Mouse (Mus musculus): Measurements from ENCODE around the gene Ncf1. TPM values are rescaled to one million over a fixed set of nuclear protein-coding genes. Genes with fewer than 3 reads are reported as not detected.

Ncf1 gene
- 7.2 TPM in 2 replicates for polyA plus RNA-seq (2014; fragmentation: Nextera tagmentation; extraction: Ambion mirVana)

DNA sequence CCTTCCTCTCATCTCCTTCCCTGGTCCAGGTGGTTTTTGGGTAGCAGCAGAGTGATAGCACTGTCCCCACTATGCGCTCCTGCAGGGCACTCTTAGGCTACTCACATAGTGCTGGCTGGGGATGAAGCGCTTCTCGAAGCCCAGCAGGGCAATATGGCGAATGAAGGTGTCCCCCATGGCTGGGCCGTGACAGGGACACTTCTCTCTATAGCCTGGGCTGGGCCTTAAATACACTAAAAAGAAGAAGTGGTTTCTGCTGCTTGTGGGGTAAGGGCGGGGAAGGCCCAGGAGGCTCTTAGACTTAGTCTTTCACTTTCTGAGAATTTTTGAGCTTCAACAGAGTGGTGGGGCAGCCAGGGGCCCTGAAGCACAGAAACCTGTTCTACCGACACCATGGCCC lies at the start of gene Ncf1:
Gene Ncf1, minus strand, starts transcription at position 235 of the 400 bp plus-strand sequence.
- H3K27me3 ChIP-seq (replicated peaks; ENCODE audit: control insufficient read depth, insufficient read depth, low read length), result no peaks in the 10 kb centered on the region
- no peak within 1 kb of the TSS for H3K9ac ChIP-seq (ENCODE audit: low read depth, low read length)
- H3K4me1 ChIP-seq (ENCODE audit: control insufficient read depth, insufficient read depth, low read length), result peaks cover 4% of the 10 kb centered on the region; the same call in 1 of the 2 replicates
- H3K4me2 ChIP-seq (ENCODE audit: low read depth, low read length), result no peak within 1 kb of the TSS
- DNase-seq (ENCODE audit: low spot score) (no peak), ATAC-seq (ENCODE audit: low read depth) (no peak)
- 81% methylated on average over 7 of the region's 7 CpGs for WGBS
- no peak within 1 kb of the TSS for H3K27ac ChIP-seq (replicated peaks; ENCODE audit: low read depth, low read length)
- H3K36me3 ChIP-seq (ENCODE audit: control insufficient read depth, insufficient read depth, low read length), result no peaks in the 10 kb centered on the region
- no peak within 1 kb of the TSS for H3K4me3 ChIP-seq (ENCODE audit: low read depth, low read length)
- H3K9me3 ChIP-seq (ENCODE audit: control insufficient read depth, low read length), result no peaks in the 10 kb centered on the region

DNA sequence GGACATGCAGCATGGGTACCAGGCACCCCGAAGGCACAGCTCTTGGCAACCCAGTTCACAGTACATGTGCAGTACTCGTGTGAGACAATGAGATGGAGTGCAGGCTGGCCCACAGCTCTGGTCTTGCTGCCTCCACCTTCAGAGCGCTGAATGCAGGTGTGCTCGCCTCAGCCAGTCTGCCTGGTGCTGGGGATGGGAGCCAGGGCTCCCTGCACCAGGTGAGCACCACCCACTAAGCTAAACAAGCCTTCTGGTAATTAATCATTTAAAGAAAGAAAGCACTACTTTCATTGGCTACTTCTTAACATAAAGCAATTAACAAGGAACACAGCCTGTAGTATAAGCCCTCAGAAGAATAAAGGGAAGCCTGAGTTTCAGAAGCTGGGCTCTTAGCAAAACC lies 47.7 kb upstream of the Ncf1 start:
- Histone ChIP-seq H3K4me3 (ENCODE audit: low read depth, low read length) (no peak overlapping the region), H3K36me3 (ENCODE audit: control insufficient read depth, insufficient read depth, low read length) (peaks cover 96% of the 10 kb centered on the region), H3K27me3 (replicated peaks; ENCODE audit: control insufficient read depth, insufficient read depth, low read length) (no peaks in the 10 kb centered on the region), H3K9me3 (ENCODE audit: control insufficient read depth, low read length) (no peaks in the 10 kb centered on the region), H3K4me2 (ENCODE audit: low read depth, low read length) (no peak overlapping the region), H3K4me1 (ENCODE audit: control insufficient read depth, insufficient read depth, low read length) (no peaks in the 10 kb centered on the region), H3K27ac (replicated peaks; ENCODE audit: low read depth, low read length) (no peak overlapping the region), H3K9ac (ENCODE audit: low read depth, low read length) (no peak overlapping the region)
- DNase-seq (ENCODE audit: low spot score), result no peak
- ATAC-seq (ENCODE audit: low read depth), result no peak
- 83% methylated on average over 4 of the region's 4 CpGs for WGBS

DNA sequence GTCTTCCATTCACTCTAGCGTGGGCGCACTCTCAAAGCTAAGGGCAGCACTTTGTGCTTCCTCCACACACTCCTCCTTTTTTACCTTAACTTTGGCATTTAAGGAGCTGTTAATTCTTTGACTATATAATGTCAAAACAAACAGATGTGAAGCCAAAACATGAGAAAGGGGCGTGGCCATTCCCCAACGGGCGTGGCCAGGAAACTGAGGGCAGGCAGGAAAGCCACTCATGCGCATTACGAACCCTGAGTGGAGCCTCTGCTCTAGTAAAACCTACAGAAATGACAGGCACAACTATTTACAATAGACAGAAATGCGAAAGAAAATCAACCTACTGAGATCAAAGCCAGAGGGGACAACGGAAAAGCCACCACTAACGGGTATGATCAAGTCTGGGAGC lies 46.1 kb upstream of the Ncf1 start:
- H3K9ac ChIP-seq (ENCODE audit: low read depth, low read length), result no peak overlapping the region
- H3K27me3 ChIP-seq (replicated peaks; ENCODE audit: control insufficient read depth, insufficient read depth, low read length), result no peaks in the 10 kb centered on the region
- no peaks in the 10 kb centered on the region for H3K9me3 ChIP-seq (ENCODE audit: control insufficient read depth, low read length)
- no peaks in the 10 kb centered on the region for H3K4me1 ChIP-seq (ENCODE audit: control insufficient read depth, insufficient read depth, low read length)
- no peak for DNase-seq (ENCODE audit: low spot score)
- ATAC-seq (ENCODE audit: low read depth), result no peak
- no peak overlapping the region for H3K27ac ChIP-seq (replicated peaks; ENCODE audit: low read depth, low read length)
- H3K4me2 ChIP-seq (ENCODE audit: low read depth, low read length), result no peak overlapping the region
- peaks cover 98% of the 10 kb centered on the region for H3K36me3 ChIP-seq (ENCODE audit: control insufficient read depth, insufficient read depth, low read length)
- no peak overlapping the region for H3K4me3 ChIP-seq (ENCODE audit: low read depth, low read length)
- 88% methylated on average over 10 of the region's 10 CpGs for WGBS

- no peak overlapping the region for H3K4me2 ChIP-seq (ENCODE audit: low read depth, low read length)
- H3K4me1 ChIP-seq (ENCODE audit: control insufficient read depth, insufficient read depth, low read length), result no peaks in the 10 kb centered on the region
- no peaks in the 10 kb centered on the region for H3K9me3 ChIP-seq (ENCODE audit: control insufficient read depth, low read length)
- no peak overlapping the region for H3K9ac ChIP-seq (ENCODE audit: low read depth, low read length)
- H3K4me3 ChIP-seq (ENCODE audit: low read depth, low read length), result no peak overlapping the region
- DNase-seq (ENCODE audit: low spot score) (no peak), ATAC-seq (ENCODE audit: low read depth) (no peak)
- no peaks in the 10 kb centered on the region for H3K27me3 ChIP-seq (replicated peaks; ENCODE audit: control insufficient read depth, insufficient read depth, low read length)
- peaks cover 98% of the 10 kb centered on the region for H3K36me3 ChIP-seq (ENCODE audit: control insufficient read depth, insufficient read depth, low read length)
- H3K27ac ChIP-seq (replicated peaks; ENCODE audit: low read depth, low read length), result no peak overlapping the region
- 85% methylated on average over 11 of the region's 11 CpGs for WGBS
These were observed 45.6 kb upstream of the Ncf1 start for GRCm38 (mm10) chr5:134275021-134275420.

- ATAC-seq (ENCODE audit: low read depth), result no peak
- H3K4me2 ChIP-seq (ENCODE audit: low read depth, low read length), result no peak overlapping the region
- 87% methylated on average over 8 of the region's 8 CpGs for WGBS
- no peaks in the 10 kb centered on the region for H3K4me1 ChIP-seq (ENCODE audit: control insufficient read depth, insufficient read depth, low read length)
- no peak overlapping the region for H3K9ac ChIP-seq (ENCODE audit: low read depth, low read length)
- H3K36me3 ChIP-seq (ENCODE audit: control insufficient read depth, insufficient read depth, low read length), result peaks cover 98% of the 10 kb centered on the region
- DNase-seq (ENCODE audit: low spot score), result no peak
- H3K9me3 ChIP-seq (ENCODE audit: control insufficient read depth, low read length), result no peaks in the 10 kb centered on the region
- no peak overlapping the region for H3K27ac ChIP-seq (replicated peaks; ENCODE audit: low read depth, low read length)
- H3K4me3 ChIP-seq (ENCODE audit: low read depth, low read length), result no peak overlapping the region
- H3K27me3 ChIP-seq (replicated peaks; ENCODE audit: control insufficient read depth, insufficient read depth, low read length), result no peaks in the 10 kb centered on the region
These were observed 44.3 kb upstream of the Ncf1 start for GRCm38 (mm10) chr5:134273761-134274160.

GRCm38 (mm10) chr5:134272761-134273160 lies 43.3 kb upstream of the Ncf1 start:
- no peak overlapping the region for H3K9ac ChIP-seq (ENCODE audit: low read depth, low read length)
- H3K4me2 ChIP-seq (ENCODE audit: low read depth, low read length), result no peak overlapping the region
- DNase-seq (ENCODE audit: low spot score) (no peak), ATAC-seq (ENCODE audit: low read depth) (no peak)
- no peaks in the 10 kb centered on the region for H3K9me3 ChIP-seq (ENCODE audit: control insufficient read depth, low read length)
- H3K27me3 ChIP-seq (replicated peaks; ENCODE audit: control insufficient read depth, insufficient read depth, low read length), result no peaks in the 10 kb centered on the region
- no peak overlapping the region for H3K27ac ChIP-seq (replicated peaks; ENCODE audit: low read depth, low read length)
- H3K4me1 ChIP-seq (ENCODE audit: control insufficient read depth, insufficient read depth, low read length), result no peaks in the 10 kb centered on the region
- WGBS, result 65% methylated on average over 11 of the region's 11 CpGs
- H3K36me3 ChIP-seq (ENCODE audit: control insufficient read depth, insufficient read depth, low read length), result peaks cover 99% of the 10 kb centered on the region
- H3K4me3 ChIP-seq (ENCODE audit: low read depth, low read length), result no peak overlapping the region

DNA sequence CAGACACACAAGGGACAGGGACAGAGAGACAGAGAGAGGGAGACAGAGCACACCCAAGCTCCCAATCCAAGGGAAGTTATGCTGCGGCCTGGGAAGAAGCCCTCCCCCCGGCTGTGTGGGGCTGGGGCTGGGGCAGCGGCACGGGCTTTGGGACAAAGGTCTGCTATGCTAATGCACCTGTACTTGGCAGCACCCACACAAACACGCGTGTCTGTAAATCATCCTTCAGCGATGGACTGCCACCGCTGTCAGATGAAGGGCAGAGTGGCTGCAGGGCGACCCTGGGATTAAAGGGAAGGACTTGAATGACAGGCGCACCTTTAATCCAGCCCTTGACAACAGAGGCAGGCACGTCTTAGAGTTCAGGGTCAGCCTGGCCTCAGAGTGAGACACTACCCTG lies 42.0 kb upstream of the Ncf1 start:
- no peaks in the 10 kb centered on the region for H3K9me3 ChIP-seq (ENCODE audit: control insufficient read depth, low read length)
- DNase-seq (ENCODE audit: low spot score), result no peak
- H3K4me2 ChIP-seq (ENCODE audit: low read depth, low read length), result no peak overlapping the region
- no peak overlapping the region for H3K9ac ChIP-seq (ENCODE audit: low read depth, low read length)
- no peaks in the 10 kb centered on the region for H3K27me3 ChIP-seq (replicated peaks; ENCODE audit: control insufficient read depth, insufficient read depth, low read length)
- 80% methylated on average over 11 of the region's 11 CpGs for WGBS
- no peak overlapping the region for H3K27ac ChIP-seq (replicated peaks; ENCODE audit: low read depth, low read length)
- peaks cover 99% of the 10 kb centered on the region for H3K36me3 ChIP-seq (ENCODE audit: control insufficient read depth, insufficient read depth, low read length)
- no peak for ATAC-seq (ENCODE audit: low read depth)
- no peak overlapping the region for H3K4me3 ChIP-seq (ENCODE audit: low read depth, low read length)
- no peaks in the 10 kb centered on the region for H3K4me1 ChIP-seq (ENCODE audit: control insufficient read depth, insufficient read depth, low read length)

DNA sequence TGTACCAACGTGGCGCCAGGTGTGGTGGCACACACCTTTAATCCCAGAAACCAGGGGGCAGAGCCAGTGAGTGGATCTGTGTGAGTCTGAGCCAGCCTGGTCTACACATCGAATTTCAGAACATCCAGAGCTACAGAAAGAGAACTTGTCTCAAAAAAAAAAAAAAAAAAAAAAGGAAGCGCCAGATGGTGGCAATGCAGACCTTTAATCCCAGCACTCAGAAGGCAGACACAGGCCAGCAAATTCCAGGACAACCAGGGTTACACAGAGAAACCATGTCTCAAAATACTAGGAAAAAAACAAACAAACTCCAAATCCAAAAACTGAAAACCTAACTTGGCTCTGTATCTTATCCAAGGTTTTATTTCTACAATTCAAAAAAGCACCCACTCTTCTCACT lies 41.1 kb upstream of the Ncf1 start:
- Histone ChIP-seq H3K9me3 (ENCODE audit: control insufficient read depth, low read length) (no peaks in the 10 kb centered on the region), H3K27ac (replicated peaks; ENCODE audit: low read depth, low read length) (no peak overlapping the region), H3K36me3 (ENCODE audit: control insufficient read depth, insufficient read depth, low read length) (peaks cover 99% of the 10 kb centered on the region), H3K4me1 (ENCODE audit: control insufficient read depth, insufficient read depth, low read length) (no peaks in the 10 kb centered on the region), H3K4me2 (ENCODE audit: low read depth, low read length) (no peak overlapping the region), H3K27me3 (replicated peaks; ENCODE audit: control insufficient read depth, insufficient read depth, low read length) (no peaks in the 10 kb centered on the region), H3K4me3 (ENCODE audit: low read depth, low read length) (no peak overlapping the region), H3K9ac (ENCODE audit: low read depth, low read length) (no peak overlapping the region)
- 85% methylated on average over 4 of the region's 4 CpGs for WGBS
- no peak for ATAC-seq (ENCODE audit: low read depth)
- DNase-seq (ENCODE audit: low spot score), result no peak

DNA sequence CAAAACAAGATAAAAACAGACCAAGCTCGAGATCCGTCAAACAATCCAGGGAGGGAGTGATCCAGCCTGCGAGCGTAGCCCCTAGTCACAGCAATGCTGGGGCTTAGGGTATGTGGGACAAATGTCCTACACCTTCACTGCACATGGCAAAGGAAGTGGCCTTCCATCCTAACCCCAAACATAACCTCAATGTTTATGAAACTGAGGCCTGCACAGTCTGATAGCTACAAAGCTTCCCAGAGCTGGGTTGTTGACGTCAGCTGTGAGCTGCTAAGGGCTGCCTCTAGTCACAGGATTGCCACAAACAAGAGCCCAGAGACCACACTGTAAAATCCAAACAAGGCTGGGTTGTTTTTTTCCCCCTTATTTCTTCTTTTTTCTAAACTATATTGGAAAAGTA lies 40.3 kb upstream of the Ncf1 start:
- WGBS, result 90% methylated on average over 5 of the region's 5 CpGs
- H3K4me3 ChIP-seq (ENCODE audit: low read depth, low read length), result no peak overlapping the region
- no peaks in the 10 kb centered on the region for H3K4me1 ChIP-seq (ENCODE audit: control insufficient read depth, insufficient read depth, low read length)
- DNase-seq (ENCODE audit: low spot score) (no peak), ATAC-seq (ENCODE audit: low read depth) (no peak)
- no peak overlapping the region for H3K27ac ChIP-seq (replicated peaks; ENCODE audit: low read depth, low read length)
- peaks cover 99% of the 10 kb centered on the region for H3K36me3 ChIP-seq (ENCODE audit: control insufficient read depth, insufficient read depth, low read length)
- no peak overlapping the region for H3K9ac ChIP-seq (ENCODE audit: low read depth, low read length)
- H3K4me2 ChIP-seq (ENCODE audit: low read depth, low read length), result no peak overlapping the region
- H3K9me3 ChIP-seq (ENCODE audit: control insufficient read depth, low read length), result no peaks in the 10 kb centered on the region
- H3K27me3 ChIP-seq (replicated peaks; ENCODE audit: control insufficient read depth, insufficient read depth, low read length), result no peaks in the 10 kb centered on the region

Data from embryonic facial prominence, embryonic 14.5 days (tissue).